Mouse (Mus musculus): Measurements from ENCODE around the gene Fastkd2. TPM values are rescaled to one million over a fixed set of nuclear protein-coding genes. Genes with fewer than 3 reads are reported as not detected.

Gene Fastkd2
- polyA plus RNA-seq, 1 experiment from 2014 or later: 86.0 TPM

GRCm38 (mm10) chr1:63770309-63770708 lies 39.9 kb downstream of the Fastkd2 start:
- no peak for ATAC-seq
- H3K27ac ChIP-seq: no peak overlapping the region
- no peaks in the 10 kb centered on the region for H3K4me1 ChIP-seq (replicated peaks)
- WGBS: 73% methylated on average over 7 of the region's 7 CpGs
- H3K9me3 ChIP-seq: no peaks in the 10 kb centered on the region; the same call in 1 of the 2 replicates
- no peaks in the 10 kb centered on the region for H3K27me3 ChIP-seq (replicated peaks)
- no peak overlapping the region for H3K4me2 ChIP-seq (replicated peaks)
- H3K36me3 ChIP-seq: no peaks in the 10 kb centered on the region
- no peak overlapping the region for H3K4me3 ChIP-seq (replicated peaks)
- no peak overlapping the region for H3K9ac ChIP-seq

GRCm38 (mm10) chr1:63776396-63776795 lies 46.0 kb downstream of the Fastkd2 start:
- no peaks in the 10 kb centered on the region; the same call in 1 of the 2 replicates for H3K9me3 ChIP-seq
- 50% methylated on average over 1 of the region's 1 CpGs for WGBS
- H3K9ac ChIP-seq: no peak overlapping the region
- H3K4me3 ChIP-seq (replicated peaks): no peak overlapping the region
- no peaks in the 10 kb centered on the region for H3K27me3 ChIP-seq (replicated peaks)
- H3K4me2 ChIP-seq (replicated peaks): no peak overlapping the region
- no peak for ATAC-seq
- no peak overlapping the region for H3K27ac ChIP-seq
- no peaks in the 10 kb centered on the region for H3K36me3 ChIP-seq
- no peaks in the 10 kb centered on the region for H3K4me1 ChIP-seq (replicated peaks)

- Histone ChIP-seq H3K9me3 (no peaks in the 10 kb centered on the region; the same call in 1 of the 2 replicates), H3K4me2 (replicated peaks) (no peak overlapping the region), H3K27ac (no peak overlapping the region), H3K27me3 (replicated peaks) (no peaks in the 10 kb centered on the region), H3K4me3 (replicated peaks) (no peak overlapping the region), H3K4me1 (replicated peaks) (no peaks in the 10 kb centered on the region), H3K36me3 (no peaks in the 10 kb centered on the region), H3K9ac (no peak overlapping the region)
- 52% methylated on average over 4 of the region's 4 CpGs for WGBS
- no peak for ATAC-seq
Measured at GRCm38 (mm10) chr1:63776902-63777630, 46.7 kb downstream of the Fastkd2 start.

- no peak for ATAC-seq
- no peaks in the 10 kb centered on the region for H3K9me3 ChIP-seq
- no peak overlapping the region for H3K9ac ChIP-seq
- H3K27ac ChIP-seq: no peak overlapping the region
- H3K27me3 ChIP-seq (replicated peaks): no peaks in the 10 kb centered on the region
- H3K36me3 ChIP-seq: no peaks in the 10 kb centered on the region
- no peak overlapping the region for H3K4me2 ChIP-seq (replicated peaks)
- no peak overlapping the region for H3K4me3 ChIP-seq (replicated peaks)
- no peaks in the 10 kb centered on the region for H3K4me1 ChIP-seq (replicated peaks)
Measured at GRCm38 (mm10) chr1:63794326-63794725, 63.9 kb downstream of the Fastkd2 start.

Other genes with a start within 250 kb of the Fastkd2 start
- gene Gm39653, start 114.6 kb upstream of the Fastkd2 start, polyA plus RNA-seq (2015; fragmentation: Nextera tagmentation; extraction: Ambion mirVana): not detected in 2 replicates
- not detected in 2 replicates for gene Dytn, start 43.7 kb upstream of the Fastkd2 start, polyA plus RNA-seq (2015; fragmentation: Nextera tagmentation; extraction: Ambion mirVana)
- not detected in 2 replicates for gene Mdh1b, start 296 bp upstream of the Fastkd2 start, polyA plus RNA-seq (2015; fragmentation: Nextera tagmentation; extraction: Ambion mirVana)
- not detected in 2 replicates for gene 4933402D24Rik, start 38.7 kb downstream of the Fastkd2 start, polyA plus RNA-seq (2015; fragmentation: Nextera tagmentation; extraction: Ambion mirVana)

All from intestine, embryonic 15.5 days (tissue).